Mouse (Mus musculus): Measurements from ENCODE around the gene Tmem127.
"Not testable (repeated sequence)": the region's sequence is repeated elsewhere in the genome, so short reads cannot be mapped to it uniquely, and the experiment has no call there.

The Tmem127 gene

DNA sequence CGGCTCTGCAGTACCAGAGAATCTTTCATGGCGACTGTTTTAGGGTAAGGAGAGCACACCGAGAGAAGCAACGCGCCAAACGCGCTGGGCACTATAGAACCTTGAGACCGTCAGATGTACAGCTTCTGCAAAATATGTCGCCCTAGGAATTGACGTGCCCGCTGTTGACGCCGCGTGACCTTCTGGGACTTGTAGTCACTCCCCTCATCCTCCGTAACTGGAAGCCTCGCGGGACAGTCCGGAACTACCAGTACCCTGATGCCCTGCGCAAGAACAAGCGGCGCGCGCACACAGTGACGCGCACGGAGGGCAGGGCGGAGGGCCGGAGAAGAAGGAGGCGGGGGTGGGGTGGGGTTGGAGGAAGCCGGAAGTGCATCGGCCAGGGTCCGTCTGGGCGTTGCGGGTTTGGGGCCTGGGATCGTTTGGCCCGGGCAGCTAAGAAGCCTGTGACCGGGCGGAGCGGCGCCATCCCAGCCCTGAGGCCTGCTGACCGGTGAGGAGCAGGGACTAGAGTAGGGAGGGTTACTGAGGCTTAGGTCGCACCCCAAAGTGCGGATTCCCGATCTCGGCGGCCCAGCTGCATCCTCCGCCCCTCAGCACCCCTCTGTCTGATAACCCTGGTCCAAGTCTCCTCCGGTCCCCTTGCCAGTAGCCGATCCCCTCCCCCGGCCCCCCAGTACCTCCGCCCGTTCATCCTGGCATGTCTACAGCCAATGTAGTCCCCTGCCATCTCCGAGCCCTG lies at the start of gene Tmem127, which contains the start of gene Ciao1:
Gene Tmem127 (plus strand): TSS at position 317 of the 742 bp plus-strand sequence.
Gene Ciao1 (minus strand): TSS at position 225 of the 742 bp plus-strand sequence.
- peak; percentile 99 for DNase-seq (ENCODE audit: low spot score in 2 of 2)

DNA sequence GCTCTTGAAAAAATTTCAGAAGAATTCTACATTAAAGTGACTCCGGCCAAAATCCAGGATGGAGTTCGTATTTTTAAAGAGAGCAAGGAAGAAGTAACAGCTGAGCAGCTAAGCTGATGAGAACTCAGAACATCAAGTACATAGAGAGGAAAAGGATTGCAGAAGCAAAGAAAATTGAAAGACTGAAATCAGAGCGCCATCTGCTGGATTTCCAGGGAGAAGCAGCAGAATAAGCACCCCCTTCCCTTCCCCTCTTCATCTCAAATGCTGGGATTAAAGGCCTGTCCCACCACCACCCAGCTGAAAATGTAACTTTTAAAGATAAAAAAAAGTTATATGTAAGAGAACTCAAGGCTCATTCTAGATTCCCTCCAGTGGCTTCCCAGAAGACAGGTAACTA lies 42.8 kb upstream of the Tmem127 start:
- DNase-seq (ENCODE audit: low spot score in 2 of 2), result peak; percentile 61 to 77

DNA sequence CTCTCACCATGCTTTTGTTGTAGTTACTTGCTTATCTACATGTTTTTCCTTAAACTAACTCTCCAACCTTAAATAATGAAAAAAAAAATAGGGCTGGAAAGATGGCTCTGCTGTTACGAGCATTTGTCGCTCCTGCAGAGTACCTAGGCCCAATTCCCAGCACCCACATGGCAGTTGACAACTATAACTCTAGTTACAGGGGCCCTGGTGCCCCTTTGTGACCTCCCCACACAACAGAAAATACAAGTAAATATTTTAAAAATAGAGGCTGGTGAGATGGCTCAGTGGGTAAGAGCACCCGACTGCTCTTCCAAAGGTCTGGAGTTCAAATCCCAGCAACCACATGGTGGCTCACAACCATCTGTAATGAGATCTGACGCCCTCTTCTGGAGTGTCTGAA lies 41.8 kb upstream of the Tmem127 start:
- DNase-seq (ENCODE audit: low spot score in 2 of 2), result not testable (repeated sequence)

DNA sequence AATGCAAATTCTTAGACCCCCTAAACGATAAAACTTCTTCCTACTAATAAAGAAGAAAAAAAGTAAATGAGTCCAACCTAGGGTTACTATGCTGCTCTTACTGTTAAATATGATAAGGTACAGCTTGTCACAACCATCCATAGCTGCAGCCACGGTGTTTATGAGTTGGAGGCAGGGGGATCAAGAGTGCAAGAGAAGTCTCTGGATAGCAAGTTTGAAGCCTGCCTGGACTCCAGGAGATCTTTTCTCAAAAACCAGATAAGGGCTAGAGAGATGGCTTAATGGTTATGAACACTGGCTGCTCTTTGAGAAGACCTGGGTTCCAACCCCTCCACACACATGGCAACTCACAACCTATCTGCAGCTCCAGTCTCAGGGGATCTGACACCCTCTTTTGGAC lies 40.8 kb upstream of the Tmem127 start:
- DNase-seq (ENCODE audit: low spot score in 2 of 2), result no peak

DNA sequence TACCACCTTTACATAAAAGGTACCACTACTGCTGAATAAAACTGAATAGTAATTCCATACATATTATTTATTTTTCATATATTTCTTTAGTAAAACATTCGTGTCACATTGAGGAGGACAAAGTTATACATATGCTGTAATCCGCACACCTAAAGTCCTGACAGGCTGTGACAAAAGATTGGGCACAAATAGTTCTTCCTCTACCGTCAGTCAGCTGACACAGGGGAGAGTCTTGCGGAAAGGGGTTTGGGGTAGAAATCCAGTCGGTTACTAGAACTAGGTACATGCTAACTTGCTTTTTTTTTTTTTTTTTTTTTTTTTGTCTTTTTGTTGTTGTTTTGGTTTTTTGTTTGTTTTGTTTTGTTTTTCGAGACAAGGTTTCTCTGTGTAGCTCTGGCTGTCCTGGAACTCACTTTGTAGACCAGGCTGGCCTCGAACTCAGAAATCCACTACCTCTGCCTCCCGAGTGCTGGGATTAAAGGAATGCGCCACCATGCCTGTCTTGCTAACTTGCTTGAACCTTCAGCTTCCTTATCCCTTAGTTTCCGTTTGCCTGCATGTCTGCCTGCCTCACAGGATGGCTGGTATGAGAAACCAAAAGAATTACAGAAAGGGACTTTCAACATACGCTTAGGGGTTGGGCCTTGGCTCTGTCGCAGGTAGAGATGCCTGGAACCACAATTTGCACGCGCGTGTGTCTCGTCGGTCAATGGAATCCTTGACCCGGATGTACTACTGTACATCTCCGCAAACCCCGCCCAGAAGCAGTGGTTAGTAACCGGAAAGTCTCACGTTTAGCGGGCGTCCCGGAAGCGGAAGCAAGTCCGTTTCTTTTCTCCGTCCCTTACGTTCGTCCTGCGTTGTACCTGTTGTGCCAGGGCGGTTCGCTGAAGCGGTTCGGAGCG lies 39.9 kb upstream of the Tmem127 start, which contains the start of the genes 1810024B03Rik and Snrnp200:
Gene 1810024B03Rik (minus strand): TSS at position 734 of the 905 bp plus-strand sequence.
Gene Snrnp200 (plus strand): TSS at position 840 of the 905 bp plus-strand sequence.
- DNase-seq (ENCODE audit: low spot score in 2 of 2), result peak; percentile 97 to 98

DNA sequence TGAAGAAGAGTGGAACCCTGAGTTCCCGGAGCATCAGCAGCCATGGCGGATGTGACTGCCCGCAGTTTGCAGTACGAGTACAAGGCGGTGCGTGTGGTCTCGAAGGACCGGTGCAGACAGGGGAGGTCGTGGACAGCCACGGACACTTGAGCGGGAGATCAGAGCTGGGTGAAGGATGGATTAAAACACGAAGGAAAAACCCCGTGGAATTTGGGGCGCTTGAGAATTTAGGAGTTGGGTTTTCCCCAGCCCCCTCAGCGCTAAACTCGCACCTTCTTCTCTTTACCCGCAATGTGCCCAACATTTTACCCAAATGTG lies 39.3 kb upstream of the Tmem127 start:
- no peak for DNase-seq (ENCODE audit: low spot score in 2 of 2)

DNA sequence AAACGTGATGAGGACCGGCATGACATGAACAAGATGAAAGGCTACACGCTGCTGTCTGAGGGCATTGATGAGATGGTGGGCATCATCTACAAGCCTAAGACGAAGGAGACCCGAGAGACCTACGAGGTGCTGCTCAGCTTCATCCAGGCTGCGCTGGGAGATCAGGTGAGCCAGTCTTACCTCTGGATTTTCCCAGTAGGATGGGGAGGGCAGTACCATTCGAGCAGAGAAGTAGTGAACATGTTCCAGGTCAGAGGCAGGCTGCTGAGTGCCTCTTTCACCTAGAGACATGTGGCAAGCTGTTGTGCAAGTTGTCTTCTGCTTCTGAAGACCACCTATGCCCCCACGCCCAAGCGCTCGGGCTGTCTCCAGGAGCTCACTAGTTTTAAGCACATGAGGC lies 37.0 kb upstream of the Tmem127 start:
- DNase-seq (ENCODE audit: low spot score in 2 of 2), result no peak

DNA sequence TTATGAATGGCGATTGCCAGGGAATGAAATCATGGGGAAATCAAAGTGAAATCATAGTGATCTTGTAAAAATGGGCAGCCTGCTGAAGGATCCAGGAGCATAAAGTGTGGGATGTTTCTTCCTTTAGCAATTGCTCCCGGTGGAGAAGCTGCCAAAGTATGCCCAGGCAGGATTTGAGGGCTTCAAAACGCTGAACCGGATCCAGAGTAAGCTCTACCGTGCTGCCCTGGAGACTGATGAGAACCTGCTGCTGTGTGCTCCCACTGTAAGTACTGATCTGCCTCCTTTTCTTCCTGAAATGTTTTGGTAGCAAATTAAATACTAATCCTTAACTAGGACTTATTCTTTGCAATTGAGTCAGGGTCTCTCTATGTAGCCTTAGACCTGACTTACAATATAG lies 30.0 kb upstream of the Tmem127 start:
- DNase-seq (ENCODE audit: low spot score in 2 of 2), result no peak

DNA sequence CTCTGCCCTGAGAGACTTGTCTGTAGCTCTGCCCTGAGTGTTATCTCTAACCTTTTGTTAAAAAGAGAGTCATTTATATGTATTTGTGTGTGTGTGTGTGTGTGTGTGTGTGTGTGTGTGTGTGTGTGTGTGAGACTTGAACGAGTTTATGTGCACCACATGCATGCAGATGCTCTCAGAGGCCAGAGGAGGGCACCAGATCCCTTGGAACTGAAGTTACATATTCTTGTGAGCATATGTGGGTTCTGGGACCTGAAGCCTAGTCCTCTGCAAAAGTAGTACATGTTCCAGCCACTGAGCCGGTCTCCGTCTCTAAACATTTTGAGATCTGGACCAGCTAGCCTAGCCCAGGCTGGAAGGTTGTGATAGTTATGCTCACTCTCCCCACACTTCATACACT lies 22.4 kb upstream of the Tmem127 start:
- DNase-seq (ENCODE audit: low spot score in 2 of 2), result no peak

DNA sequence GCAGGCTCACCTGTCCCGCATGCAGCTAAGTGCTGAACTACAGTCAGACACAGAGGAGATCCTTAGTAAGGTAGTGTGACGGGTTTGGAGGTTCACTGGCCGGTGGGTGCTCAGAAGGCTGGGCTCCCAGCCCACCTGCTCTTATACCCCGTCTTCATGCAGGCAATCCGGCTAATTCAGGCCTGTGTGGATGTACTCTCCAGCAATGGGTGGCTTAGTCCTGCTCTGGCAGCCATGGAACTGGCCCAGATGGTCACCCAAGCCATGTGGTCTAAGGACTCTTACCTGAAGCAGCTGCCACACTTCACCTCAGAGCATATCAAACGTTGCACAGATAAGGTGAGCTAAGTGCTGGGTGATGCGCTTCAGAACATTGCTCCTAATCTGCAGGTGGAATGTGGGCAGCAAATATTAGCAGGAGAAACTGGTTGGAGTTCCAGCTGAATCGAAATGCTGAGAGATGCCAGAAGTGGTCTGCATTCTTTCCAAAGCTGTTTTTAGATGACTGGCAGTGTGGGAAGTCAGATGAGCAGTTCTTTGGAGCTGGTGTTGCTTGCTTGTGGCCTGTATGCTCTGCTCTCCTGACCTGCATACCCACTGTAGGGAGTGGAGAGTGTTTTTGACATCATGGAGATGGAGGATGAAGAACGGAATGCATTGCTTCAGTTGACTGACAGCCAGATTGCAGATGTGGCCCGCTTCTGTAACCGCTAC lies 9.7 kb upstream of the Tmem127 start:
- DNase-seq (ENCODE audit: low spot score in 2 of 2), result no peak

DNA sequence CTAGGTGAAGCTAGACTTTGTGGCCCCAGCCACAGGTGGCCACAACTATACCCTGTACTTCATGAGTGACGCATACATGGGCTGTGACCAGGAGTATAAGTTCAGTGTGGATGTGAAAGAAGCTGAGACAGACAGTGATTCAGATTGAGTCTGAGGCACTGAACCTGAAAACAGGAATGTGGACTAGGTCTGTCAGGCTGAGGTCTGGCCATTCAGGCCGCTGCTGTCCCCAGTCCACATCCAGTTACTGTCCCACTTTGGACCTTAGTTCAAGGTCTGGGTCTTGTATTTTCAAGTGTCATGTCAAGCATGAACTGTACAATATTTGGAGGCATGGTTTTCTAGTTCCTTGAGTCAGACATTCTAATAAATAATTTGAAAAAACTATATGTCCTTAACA lies 7.6 kb upstream of the Tmem127 start:
- no peak for DNase-seq (ENCODE audit: low spot score in 2 of 2)

DNA sequence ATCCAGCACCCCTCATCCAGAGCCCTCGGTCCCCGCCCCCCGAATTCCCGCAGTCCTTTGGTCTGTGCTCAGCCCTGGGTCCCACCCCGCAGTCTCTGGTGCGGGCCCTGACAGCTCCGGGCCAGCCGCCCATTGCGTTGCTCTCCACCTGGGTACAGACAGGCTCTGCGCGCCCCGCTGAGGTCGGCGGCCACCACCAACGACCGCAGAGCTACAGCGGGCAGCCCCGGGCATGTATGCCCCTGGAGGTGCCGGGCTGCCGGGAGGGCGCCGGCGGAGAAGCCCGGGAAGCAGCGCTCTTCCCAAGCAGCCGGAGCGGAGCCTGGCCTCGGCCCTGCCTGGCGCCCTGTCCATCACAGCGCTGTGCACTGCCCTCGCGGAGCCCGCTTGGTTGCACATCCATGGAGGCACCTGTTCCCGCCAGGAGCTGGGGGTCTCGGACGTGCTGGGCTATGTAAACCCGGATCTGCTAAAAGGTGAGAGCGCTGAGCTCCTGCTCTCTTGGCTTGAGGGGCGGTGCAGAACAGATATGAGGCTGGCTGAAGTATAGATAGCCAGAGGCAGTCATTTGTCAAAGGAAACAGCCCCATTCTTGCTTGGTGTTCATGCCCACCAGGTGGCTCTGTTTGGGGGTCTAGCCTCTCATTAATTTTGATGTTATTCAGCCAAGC lies 761 bp downstream of the Tmem127 start:
- DNase-seq (ENCODE audit: low spot score in 2 of 2), result peak; percentile 58 to 66

DNA sequence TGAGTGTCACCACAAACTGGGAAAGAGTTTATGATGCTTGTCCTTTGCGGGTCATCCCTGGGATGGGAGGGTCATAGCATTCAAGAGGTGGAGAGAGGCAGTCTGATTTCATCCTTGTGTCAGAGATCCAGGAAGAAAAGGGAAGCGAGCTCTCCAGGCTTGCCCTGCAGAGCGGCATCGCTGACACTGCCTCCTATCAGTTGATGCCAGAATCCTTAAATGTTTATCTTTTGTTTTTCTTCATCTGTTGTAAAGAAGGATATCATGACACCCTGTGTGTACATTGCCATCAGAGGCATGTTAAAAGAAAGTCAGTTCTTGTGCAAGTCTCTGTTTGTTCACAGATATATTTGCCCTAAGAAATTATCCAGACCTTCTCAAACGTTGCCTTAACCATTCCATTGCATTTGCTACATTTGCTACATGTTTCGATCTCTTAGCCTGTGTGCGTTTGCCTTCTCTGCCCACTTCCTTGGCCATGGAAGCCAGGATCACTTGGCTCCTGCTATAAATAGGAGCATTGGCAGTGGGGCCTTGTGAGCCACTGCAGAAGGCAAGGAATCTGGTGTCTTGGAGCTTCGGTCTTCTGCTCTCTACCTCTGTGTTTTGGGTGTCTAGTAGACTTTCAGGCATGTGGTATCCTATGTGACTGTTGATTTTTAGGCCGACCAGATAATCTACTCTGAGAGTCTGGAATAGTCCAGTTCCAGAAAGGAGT lies 2.7 kb downstream of the Tmem127 start:
- no peak for DNase-seq (ENCODE audit: low spot score in 2 of 2)

DNA sequence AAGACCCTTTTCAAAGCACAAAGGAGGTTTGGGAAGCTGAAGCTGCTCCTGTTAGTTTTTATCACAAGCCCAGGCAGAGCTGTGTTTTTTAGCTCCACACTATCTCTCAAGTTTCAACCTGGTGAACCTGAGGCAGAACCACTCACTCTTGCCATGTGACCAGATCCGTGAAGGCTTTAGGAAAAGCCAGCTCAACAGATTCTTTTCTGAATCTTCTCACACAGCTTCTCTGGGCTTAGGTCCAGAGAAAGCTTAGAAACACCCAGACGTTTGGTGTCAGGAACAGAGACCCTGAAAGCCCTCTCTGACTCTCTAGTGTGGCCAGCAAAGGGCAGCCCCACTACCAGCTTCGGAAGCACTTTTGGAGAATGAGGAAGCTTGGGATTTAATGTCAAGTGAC lies 3.7 kb downstream of the Tmem127 start:
- no peak for DNase-seq (ENCODE audit: low spot score in 2 of 2)

DNA sequence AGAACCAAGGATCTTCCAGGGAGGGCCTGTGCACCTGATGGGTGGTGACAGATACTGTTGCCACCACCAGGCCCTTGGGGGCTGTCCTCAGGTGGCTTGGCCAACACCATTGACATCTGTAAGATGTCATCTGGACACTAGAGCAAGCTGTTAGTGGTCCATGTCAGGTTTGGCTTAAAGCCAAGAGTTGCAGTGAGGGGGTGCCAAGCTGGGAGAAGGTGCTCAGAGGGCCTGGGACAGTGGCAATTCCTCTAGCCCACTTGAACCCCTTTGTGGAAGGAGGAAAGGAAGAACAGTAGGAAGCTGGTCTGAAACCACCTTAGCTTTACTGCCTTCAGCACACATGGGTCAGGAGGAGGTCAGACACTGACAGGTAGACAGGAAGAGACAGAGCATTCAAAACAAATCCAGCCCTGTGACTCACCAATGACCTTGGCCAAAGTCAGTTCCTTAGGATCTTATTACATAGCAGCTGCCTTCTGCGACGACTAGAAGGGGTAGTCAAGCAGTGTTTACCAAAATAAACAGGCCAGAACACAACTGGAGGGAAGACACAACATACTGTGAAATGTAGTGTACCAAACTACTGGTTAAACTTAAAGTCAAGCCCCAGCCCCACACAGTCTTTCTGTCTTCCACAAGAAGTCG lies 4.3 kb downstream of the Tmem127 start:
- DNase-seq (ENCODE audit: low spot score in 2 of 2), result no peak

DNA sequence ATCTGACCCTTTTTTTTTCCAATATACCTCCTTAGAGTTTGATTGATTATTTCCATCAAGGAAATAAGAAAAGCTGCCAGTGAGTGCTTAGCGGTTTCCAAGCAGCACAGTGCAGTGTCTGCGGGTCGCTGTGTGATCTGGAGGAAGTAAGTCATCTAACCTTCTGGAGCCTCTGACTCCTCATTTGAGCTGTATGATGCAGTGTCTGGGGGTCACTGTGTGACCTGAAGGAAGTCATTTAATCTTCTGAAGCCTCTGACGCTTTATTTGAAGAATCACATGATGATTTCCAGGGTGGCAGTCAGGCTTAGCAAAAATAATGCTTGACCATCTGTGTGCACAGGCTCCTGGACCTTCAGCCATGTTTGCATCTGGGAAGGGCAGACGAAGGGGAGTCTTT lies 5.1 kb downstream of the Tmem127 start:
- DNase-seq (ENCODE audit: low spot score in 2 of 2), result no peak

DNA sequence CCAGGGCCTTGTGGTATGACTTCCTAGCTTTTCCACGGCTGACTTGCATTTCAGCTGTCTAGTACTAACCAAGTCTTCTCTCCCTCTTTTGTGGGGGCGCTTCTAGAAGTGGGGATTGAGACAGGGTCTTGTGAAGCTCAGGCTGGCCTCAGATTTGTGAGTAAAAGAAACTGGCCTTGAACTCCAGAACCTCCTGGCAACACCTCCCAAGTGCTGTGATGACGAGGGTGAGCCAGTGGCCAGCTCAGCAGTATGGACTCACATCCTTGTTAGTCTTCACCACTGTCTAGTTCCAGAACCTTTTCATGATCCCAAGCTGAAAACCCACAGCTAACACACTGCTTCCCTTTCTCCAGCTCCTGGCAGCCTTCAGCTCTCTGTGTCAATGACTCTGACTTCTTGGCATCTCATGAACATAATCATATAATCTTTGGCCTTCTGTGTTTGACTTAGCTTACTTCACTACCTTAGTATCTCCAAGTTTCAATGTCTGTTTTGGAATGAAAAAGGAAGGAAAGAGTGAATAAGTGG lies 7.0 kb downstream of the Tmem127 start:
- no peak for DNase-seq (ENCODE audit: low spot score in 2 of 2)

DNA sequence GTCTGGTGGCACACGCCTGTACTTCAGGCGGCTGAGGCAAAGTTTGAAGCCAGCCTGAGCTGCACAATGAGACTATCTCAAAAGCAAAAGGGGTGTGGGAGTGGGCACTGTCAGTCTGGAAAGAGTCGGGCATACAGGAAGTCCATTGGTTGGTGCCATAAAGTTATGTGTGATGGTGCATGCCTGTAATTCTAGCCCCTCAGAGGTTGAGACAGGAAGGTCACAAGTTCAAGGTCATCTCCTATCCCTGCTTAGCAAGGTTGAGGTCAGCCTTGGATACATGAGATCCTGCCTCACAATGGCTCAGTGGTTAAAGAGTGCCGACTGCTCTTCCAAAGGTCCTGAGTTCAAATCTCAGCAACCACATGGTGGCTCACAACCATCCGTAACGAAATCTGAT lies 7.6 kb downstream of the Tmem127 start:
- no peak for DNase-seq (ENCODE audit: low spot score in 2 of 2)

DNA sequence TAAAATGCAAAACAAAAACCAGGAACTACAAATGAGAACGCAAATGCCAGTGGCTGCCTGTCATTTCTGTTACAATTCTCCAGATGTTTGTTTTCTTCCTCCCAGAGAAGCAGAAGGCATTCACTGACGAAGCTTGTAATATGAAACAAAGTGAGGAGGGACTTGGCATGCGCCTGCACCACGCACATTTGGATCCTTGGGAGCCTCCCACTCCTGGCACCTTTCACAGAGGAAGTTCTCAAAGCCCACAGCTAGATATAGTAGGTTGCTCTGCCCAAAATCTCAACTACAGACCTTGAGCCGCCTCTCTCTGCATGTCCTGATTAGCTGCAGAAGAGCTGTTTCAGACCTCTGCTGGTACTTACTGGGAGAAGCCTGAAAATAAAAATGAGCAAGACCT lies 11.6 kb downstream of the Tmem127 start:
- DNase-seq (ENCODE audit: low spot score in 2 of 2), result no peak

DNA sequence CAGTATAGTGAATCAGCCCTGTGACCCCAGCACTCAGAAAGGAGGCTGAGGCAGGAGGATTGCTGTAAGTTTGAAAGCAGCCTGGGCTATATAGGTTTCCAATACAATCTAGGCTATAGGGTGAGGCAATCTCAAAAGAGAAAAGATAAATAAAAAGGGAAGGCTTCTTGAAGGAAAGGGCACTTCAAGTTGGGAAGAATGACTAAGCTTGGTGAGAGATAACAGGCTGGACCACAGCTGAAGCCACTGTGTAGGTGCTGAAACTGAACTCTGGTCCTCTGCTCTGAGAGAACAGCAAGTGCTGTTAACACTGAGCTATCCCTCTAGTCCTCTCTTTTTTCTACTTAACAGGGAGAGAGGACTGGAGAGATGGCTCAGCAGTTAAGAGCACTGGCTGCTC lies 14.8 kb downstream of the Tmem127 start:
- no peak for DNase-seq (ENCODE audit: low spot score in 2 of 2)
